Mouse (Mus musculus) ES-Bruce4 (cell line): Measurements from ENCODE around the gene Zfp652. TPM values are rescaled to one million over a fixed set of nuclear protein-coding genes. Genes with fewer than 3 reads are reported as not detected.

Experiments
- H3K27ac ChIP-seq: 2 replicates; pipeline ENCODE4 v1.5.1; 2012; ENCODE audit warnings: low read length, inconsistent platforms; ENCODE audit not compliant: insufficient read depth
- H3K27me3 ChIP-seq: 2 replicates; pipeline ENCODE4 v1.6.1; 2012; ENCODE audit warnings: mild to moderate bottlenecking, low read length, inconsistent platforms; ENCODE audit not compliant: control insufficient read depth, poor library complexity, insufficient read depth, severe bottlenecking
- H3K36me3 ChIP-seq: 2 replicates; pipeline ENCODE4 v1.6.1; 2012; ENCODE audit warnings: inconsistent platforms, mild to moderate bottlenecking, low read length, moderate library complexity; ENCODE audit not compliant: control insufficient read depth, poor library complexity, insufficient read depth, severe bottlenecking
- H3K4me1 ChIP-seq: one replicate; pipeline ENCODE4 v1.8.1; 2011; ENCODE audit warnings: low read length; ENCODE audit not compliant: control insufficient read depth, insufficient read depth
- H3K4me3 ChIP-seq: 2 replicates; pipeline ENCODE4 v1.5.1; 2011; ENCODE audit warnings: low read depth, mild to moderate bottlenecking, low read length
- H3K9ac ChIP-seq: 2 replicates; pipeline ENCODE4 v1.6.1; 2012; ENCODE audit warnings: low read depth, mild to moderate bottlenecking, inconsistent platforms; ENCODE audit not compliant: poor library complexity, severe bottlenecking
- H3K9me3 ChIP-seq: replicated peaks from 2 replicates; pipeline ENCODE4 v1.6.1; 2012; ENCODE audit warnings: mild to moderate bottlenecking, low read length, inconsistent platforms; ENCODE audit not compliant: control insufficient read depth, poor library complexity, insufficient read depth, severe bottlenecking
- CTCF ChIP-seq: IDR thresholded peaks from one replicate; pipeline ENCODE4 v1.8.1; 2011; ENCODE audit warnings: low read depth, low read length
- EP300 ChIP-seq: IDR thresholded peaks from 2 replicates; pipeline ENCODE4 v1.6.1; 2011; ENCODE audit warnings: low read depth, low read length; ENCODE audit not compliant: insufficient read depth
- POLR2A ChIP-seq: IDR thresholded peaks from one replicate; pipeline ENCODE4 v1.8.1; 2011; ENCODE audit warnings: low read length; ENCODE audit not compliant: insufficient read depth
- polyA plus RNA-seq: library from polyadenylated mRNA; stranded (reverse); fragments of >200 nt; gene quantifications from 2 replicates; pipeline ENCODE4 v1.2.4, GENCODE M21; 2011; ENCODE audit warnings: low read depth; ENCODE audit not compliant: missing spikeins, insufficient read depth, insufficient read length

The Zfp652 gene
- polyA plus RNA-seq, 1 experiment, result 41.4 TPM

DNA sequence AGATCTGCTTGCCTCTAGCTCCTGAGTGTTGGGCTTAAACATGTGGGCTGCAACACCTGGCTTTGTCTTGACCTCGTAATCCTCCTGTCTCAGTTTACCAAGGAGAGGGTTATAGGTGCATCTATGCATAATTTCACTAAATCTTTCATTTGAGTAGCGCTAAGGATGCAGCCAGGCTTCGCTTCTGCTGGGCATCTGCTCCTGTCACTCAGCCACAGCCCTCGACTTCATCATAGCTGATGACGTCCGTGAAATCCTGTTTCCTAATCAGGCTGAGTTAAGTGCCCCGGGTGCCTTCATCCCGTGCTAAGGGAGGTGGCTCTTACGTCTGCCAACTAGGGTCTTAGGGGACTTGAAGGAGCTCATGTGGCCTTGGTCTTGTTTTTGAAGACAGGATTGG, 71.5 kb downstream of the Zfp652 start:
- H3K27ac ChIP-seq, result no peak overlapping the region
- H3K9me3 ChIP-seq, result no peaks in the 10 kb centered on the region
- no peak overlapping the region for H3K9ac ChIP-seq
- no peaks in the 10 kb centered on the region for H3K4me1 ChIP-seq
- no peaks in the 10 kb centered on the region for H3K36me3 ChIP-seq
- no peak overlapping the region for H3K4me3 ChIP-seq
- TF ChIP-seq CTCF, result no peak
- TF ChIP-seq EP300, result no peak
- no peaks in the 10 kb centered on the region for H3K27me3 ChIP-seq

DNA sequence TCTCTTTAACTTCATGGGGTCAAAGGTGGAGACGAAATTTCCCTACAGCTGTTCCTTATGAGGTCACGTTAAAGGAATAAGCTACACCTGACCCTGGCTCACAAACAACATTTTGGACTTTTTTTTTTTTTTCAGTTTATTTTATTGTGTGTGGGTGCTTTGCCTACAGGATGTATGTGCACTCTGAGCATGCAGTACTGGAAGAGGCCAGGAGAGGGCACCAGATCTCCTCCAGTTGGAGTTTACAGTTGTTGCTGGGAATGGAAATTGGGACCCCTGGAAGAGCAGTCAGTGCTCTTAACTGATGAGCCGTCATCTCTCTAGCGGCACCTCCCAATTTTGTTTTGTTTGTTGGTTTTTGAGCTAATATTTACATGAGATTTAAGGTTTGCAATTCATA, 73.2 kb downstream of the Zfp652 start:
- no peaks in the 10 kb centered on the region for H3K36me3 ChIP-seq
- H3K27ac ChIP-seq, result no peak overlapping the region
- TF ChIP-seq CTCF (peak; percentile 32), POLR2A (no peak)
- H3K9me3 ChIP-seq, result no peaks in the 10 kb centered on the region
- H3K4me1 ChIP-seq, result no peaks in the 10 kb centered on the region
- no peak overlapping the region for H3K4me3 ChIP-seq
- no peak overlapping the region for H3K9ac ChIP-seq
- H3K27me3 ChIP-seq, result no peaks in the 10 kb centered on the region

DNA sequence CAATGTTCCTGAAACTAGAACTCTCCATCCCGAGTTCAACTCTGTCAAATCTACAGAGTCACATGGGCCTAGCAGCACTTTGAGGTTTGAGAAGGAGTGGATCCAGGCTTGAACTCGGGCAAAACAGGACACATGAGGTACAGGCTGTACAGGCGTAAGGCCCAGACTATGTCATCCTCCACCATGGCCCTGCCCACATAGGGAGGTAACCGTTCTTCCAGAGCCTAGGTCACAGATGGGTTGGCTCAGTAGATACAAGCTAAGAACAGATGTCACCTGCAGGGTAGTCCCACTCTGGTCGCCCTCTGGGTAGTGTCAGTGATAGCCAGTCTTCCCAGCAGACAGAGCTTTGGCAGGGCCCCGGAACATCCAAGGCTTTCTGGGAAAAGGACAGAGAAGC, 74.0 kb downstream of the Zfp652 start:
- no peaks in the 10 kb centered on the region for H3K36me3 ChIP-seq
- no peak overlapping the region for H3K4me3 ChIP-seq
- H3K9me3 ChIP-seq, result no peaks in the 10 kb centered on the region
- H3K4me1 ChIP-seq, result no peaks in the 10 kb centered on the region
- TF ChIP-seq EP300 (no peak), POLR2A (no peak)
- H3K27ac ChIP-seq, result no peak overlapping the region
- no peaks in the 10 kb centered on the region for H3K27me3 ChIP-seq
- no peak overlapping the region for H3K9ac ChIP-seq

DNA sequence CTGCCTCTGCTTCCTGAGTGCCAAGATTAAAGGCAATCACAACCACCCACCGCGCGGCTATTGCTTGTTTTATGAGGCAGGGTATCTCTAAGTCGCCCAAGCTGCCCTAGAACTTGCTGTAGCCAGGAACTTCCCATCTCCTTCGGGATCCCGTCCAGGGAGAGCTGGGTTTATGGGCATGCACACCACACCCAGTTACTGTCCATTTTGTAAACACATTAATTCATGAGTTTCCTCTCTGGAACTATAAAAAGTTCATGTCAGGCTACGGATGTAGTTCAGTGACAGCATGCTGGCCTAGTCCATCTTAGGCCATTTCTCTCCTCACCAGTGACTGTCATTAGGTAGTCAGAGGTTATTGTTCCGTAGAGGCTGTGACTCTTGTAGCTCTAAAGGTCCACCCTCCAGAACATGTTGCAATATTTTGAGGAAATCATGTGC, 77.0 kb downstream of the Zfp652 start:
- Histone ChIP-seq H3K27ac (no peak overlapping the region), H3K36me3 (no peaks in the 10 kb centered on the region), H3K27me3 (no peaks in the 10 kb centered on the region), H3K9me3 (no peaks in the 10 kb centered on the region), H3K9ac (no peak overlapping the region), H3K4me3 (no peak overlapping the region), H3K4me1 (no peaks in the 10 kb centered on the region)
- TF ChIP-seq POLR2A (no peak), CTCF (no peak), EP300 (no peak)

DNA sequence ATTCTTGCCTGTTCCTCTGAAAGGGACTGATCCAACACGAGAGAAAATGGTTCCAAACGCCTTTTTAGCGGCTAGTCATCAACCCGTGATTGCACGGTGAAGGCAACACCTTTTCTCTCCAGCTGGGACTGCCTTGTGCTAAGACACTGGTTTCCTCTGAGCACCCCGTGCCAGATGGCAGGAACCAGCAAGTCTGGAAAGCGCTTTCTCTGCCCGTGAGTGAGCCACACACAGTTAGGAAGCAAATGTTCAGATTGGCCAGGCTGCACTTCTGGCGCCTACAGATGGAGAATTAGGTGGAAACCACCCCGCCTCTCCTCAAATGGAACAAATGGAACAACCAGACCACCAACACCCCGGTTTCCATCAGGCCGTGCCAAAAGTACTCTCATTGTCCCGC, 79.3 kb downstream of the Zfp652 start:
- H3K27me3 ChIP-seq, result peaks cover 8% of the 10 kb centered on the region

DNA sequence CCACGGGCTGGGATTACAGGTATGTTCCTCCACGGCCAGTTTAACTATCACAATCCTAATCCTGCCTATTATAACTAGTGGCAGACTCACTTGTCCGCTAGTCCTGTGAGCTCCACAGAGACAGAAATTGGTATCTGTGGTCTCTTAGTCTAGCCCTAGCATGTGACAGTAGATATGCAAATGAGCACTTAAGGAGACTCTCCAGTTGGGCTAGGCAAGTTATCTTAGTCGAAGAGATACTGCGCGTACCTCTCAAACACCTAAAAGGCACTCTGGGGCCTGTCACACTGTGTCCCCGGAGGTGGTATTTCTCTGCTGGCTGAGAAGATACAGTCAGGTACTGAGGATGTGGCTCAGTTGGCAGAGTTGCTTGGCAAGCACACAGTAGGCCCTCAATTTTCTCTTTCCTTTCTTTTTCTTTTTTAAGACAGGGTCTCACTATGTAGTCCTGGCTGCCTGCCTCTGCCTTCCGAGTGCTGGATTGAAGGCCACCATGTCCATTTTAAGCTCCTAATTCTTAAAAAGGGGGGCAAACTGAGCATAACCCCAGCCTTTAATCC, 80.6 kb downstream of the Zfp652 start:
- Histone ChIP-seq H3K9ac (no peak overlapping the region), H3K4me1 (no peaks in the 10 kb centered on the region), H3K9me3 (no peaks in the 10 kb centered on the region), H3K27ac (no peak overlapping the region), H3K36me3 (no peaks in the 10 kb centered on the region), H3K4me3 (no peak overlapping the region), H3K27me3 (peaks cover 11% of the 10 kb centered on the region)
- TF ChIP-seq EP300, result no peak
- TF ChIP-seq POLR2A, result no peak
- no peak for TF ChIP-seq CTCF

More for the DNA sequence above, 79.3 kb downstream of the Zfp652 start:
- Histone ChIP-seq H3K9me3 (no peaks in the 10 kb centered on the region), H3K4me3 (no peak overlapping the region), H3K27ac (no peak overlapping the region), H3K9ac (no peak overlapping the region), H3K4me1 (no peaks in the 10 kb centered on the region), H3K36me3 (no peaks in the 10 kb centered on the region)
- TF ChIP-seq POLR2A (no peak), EP300 (no peak), CTCF (no peak)
